Mouse (Mus musculus) adrenal gland, adult 8-10 months (tissue): ENCODE results near the gene Il1r1. TPM values are rescaled to one million over a fixed set of nuclear protein-coding genes. Genes with fewer than 3 reads are reported as not detected.
"Not testable (repeated sequence)": the region's sequence is repeated elsewhere in the genome, so short reads cannot be mapped to it uniquely, and the experiment has no call there.

Experiments
- DNase-seq: peaks from one replicate; pipeline ENCODE4 v3.0.0; 2022
- total RNA-seq, 4 experiments: library from RNA; stranded (reverse); gene quantifications; 2 replicates each; pipeline ENCODE4 v1.2.4; 2022

Gene Il1r1
- total RNA-seq, 4 experiments from 2014 or later: 4.2 to 5.5 (median 4.9) TPM

GRCm38 (mm10) chr1:40272204-40272603, 47.3 kb downstream of the Il1r1 start:
- no peak for DNase-seq

GRCm38 (mm10) chr1:40273491-40273890, 48.6 kb downstream of the Il1r1 start:
- no peak for DNase-seq

DNA sequence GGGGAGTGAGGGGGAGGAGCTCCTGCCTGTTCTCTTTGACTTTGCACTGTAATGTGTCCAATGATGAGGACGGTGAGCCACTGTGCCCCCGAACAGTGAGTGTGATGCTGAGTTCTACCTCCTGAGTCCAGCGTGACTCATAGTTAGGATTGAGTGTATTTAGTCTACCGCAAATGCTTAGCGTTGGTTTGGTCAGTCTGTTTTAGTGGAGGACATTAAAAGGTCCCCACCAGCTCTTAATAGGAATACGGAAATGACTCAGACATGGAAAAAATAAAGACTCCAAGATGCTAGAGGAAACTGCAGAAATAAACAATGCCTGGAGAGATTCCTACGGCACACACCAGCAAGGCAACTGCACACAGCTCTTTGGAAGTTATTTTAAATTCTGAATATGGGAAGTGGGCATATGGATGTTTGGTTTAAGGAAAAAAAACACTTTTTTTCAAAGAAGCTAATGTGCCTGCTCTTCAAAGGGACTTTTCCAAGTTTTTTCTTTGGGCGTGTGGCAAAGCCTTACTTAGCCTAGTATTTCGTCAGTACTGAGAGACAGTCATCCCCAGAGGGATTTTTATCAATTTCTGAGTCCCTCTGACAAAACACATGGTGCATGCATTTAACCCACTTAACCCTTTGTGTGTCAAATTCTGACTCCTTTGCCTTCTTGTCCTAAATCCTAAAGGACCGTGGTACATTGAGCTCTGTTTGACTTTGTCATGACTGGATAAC, 50.6 kb downstream of the Il1r1 start:
- no peak for DNase-seq

GRCm38 (mm10) chr1:40277944-40278343, 53.1 kb downstream of the Il1r1 start:
- DNase-seq: no peak

DNA sequence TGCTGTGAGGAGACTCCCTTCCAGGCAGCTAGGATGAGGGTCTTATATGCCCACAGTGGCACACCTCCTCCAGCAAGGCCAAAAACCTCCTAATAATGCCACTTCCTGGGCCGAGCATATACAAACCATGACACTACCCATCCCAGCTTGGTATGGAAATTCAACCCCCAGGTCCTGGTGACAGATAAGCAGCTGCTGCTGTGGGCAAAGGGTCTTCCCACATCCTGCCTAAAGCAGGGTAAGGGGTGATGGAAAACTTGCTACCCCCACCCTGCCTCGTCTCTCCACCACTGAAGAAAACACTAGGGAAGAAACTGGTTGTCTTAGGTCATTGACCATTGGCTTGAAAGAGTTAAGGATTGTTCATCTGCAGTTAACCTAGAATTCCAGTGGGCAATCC, 53.8 kb downstream of the Il1r1 start:
- no peak for DNase-seq

- no peak for DNase-seq
These were observed 54.4 kb downstream of the Il1r1 start for GRCm38 (mm10) chr1:40279182-40279743.

GRCm38 (mm10) chr1:40281950-40282349, 57.1 kb downstream of the Il1r1 start:
- DNase-seq: no peak

DNA sequence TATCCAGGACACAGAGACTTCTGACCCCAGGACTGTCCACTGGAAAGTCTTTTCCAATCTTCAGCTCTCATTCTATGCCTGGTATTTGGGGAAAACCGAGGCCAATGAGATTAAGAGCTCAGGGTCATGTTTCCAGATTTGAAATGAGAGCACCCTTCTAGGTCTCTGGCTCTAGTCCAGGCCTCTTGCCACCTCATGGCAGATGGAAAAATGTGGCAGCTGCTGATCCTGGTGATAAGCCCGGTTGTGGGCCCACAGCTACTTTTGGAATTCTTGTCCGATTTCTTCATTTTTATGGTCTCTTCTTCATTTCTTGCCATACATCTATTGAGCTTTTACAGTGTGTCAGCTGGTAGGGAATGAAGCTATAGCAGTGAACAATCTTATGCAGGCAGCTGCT, 57.5 kb downstream of the Il1r1 start:
- DNase-seq: peak; percentile 13

DNA sequence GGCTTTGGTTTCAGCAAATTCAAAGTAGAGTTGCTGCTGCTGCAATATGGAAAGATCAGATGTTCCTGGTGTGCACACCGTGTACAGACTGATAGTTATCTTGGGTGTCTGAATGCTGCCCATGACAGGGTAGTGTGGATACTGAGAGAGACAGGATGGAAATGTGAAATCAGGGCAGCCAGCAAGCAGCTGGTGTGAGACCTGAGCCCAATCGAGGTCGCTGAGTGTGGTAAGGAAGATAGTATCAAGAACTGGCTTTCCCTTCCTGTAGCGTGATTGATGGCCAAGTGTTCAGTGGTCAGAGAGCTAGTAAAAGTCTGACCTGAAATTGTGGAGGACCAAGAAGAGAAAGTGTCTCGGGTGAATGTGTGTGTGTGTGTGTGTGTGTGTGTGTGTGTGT, 59.1 kb downstream of the Il1r1 start:
- DNase-seq: no peak

DNA sequence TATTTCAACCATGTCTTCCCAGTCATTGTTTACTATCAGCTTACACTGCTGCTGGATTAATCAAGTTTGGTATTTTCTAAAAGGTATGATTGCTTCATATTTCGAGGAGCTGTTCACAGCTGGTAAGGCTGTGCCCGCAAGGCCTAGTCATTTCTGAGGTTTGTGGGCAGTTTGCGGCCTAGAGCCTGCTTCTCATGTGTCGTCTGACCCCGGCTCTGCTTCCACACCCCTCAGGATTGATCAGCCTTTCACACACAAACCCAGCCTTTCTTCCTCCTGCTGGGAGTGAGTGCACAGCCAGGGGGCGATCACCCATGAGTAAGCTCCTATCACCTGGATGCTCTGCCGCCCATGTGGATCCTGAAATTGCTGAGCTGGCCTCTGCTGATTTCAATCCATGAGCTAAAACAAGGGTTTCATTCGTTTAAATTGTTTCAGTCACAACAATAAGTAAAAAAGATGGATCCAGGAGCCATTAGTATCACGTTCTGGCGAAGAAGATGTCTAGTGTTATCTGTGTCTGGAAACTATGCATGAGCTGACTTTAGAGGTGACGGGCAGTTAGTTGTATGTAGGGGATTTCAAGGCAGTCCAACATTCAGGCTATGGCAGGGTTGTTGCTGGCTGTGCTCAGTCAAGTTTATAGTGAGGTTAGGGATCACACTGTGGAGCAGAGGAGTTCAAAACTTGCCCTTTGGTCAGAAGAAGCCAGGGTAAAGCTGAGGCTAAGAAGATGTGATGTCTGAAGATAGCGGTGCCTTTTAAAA, 65.8 kb downstream of the Il1r1 start:
- DNase-seq: no peak

DNA sequence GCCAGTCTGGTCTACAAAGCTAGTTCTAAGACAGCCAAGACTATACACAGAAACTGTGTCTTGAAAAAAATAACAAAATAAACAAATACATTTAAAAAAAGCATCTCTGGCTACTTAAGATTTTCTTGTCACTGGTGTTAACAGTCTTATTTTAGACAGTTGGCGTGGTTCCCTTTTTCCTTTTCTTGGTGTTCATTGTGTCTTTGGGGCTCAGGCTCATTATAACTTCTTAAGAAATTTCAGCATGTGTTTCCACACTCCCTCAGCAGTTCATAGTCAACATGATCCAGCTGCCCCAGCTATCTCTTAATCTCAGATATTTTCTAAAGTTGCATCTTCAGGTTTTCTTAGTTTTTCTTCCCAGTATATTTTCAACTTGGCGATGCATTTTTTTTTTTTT, 67.4 kb downstream of the Il1r1 start:
- DNase-seq: no peak

DNA sequence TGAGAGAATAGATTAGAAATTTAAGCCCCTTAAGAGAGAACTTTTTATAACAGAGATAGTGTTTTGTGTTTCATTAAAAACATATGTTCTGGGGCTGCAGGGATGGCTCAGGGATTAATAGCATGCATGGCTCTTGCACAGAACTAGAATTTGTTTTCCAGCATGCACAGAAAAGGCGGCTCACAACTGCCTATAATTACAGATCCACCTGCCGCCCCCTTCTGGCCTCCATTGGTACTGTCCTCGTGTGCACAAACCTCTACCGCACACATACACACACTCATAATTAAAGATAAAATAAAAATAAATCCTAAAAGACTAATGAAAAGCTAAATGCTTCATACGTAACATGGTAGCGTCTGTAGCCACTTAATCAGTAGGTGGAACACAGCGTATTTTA, 69.0 kb downstream of the Il1r1 start:
- DNase-seq: no peak

DNA sequence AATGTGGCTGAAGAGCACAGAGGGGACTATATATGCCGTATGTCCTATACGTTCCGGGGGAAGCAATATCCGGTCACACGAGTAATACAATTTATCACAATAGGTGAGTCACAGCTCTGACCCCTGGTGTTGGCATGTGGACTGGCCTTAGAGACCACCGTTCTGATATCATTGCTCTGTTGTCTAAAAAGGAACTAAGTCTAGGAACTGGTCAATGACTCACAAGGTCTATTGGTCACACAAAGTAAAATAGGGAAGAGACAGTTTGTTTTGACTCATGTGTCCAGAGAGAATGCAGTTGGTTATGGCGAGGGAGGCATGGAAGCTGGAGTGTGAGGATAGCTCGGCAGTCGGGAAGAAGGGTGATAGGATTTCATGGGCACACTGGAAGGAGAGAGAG, 69.9 kb downstream of the Il1r1 start:
- DNase-seq: no peak

- no peak for DNase-seq
These were observed 73.2 kb downstream of the Il1r1 start for GRCm38 (mm10) chr1:40298053-40298452.

DNA sequence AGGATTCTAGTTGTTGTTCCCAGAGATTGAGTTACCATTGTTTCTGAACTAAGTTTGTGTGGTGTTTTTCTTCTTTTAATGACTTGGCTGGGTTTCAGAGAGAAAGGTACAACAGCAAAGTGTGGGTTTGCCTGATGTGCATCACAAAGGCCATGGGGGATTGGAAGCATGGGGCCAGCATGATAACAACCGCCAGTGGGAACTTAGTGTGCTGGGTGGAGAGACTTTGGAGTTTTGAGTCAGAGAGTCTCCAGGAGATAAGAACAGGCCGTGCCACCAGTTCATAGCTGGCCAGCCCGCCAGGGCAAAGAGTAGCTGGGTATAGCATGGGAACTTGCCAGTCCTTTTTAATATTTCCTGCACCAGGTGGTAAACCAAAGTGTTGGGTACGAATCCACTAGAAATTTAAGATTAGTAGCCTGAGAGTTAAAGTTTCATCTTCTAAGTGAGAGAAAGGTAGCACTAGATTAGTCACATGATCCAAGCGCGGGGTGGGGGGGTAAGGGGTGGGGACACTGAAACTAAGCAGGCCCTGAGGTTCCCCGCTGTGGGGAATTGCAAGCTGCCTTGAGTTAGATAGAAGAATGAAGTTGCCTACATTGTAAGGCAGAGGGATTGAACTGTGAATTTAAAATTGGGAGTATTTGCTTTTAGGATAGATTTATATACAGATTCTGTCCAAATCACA, 78.4 kb downstream of the Il1r1 start:
- no peak for DNase-seq

DNA sequence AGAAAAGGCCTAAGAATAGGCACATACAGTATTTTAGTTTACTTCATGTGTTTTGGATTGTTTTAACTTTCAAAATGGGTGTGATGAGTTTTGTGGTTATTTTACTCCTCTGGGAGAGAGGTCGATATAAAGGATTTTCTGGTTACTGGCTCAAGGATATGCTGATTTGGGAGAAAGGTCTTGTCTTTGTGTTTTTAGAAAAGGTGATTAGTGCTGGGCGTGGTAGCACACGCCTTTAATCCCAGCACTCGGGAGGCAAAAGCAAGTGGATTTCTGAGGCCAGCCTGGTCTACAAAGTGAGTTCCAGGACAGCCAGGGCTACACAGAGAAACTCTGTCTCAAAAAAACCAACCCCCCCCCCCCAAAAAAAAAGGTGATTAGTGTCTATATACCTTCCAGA, 79.4 kb downstream of the Il1r1 start:
- not testable (repeated sequence) for DNase-seq

DNA sequence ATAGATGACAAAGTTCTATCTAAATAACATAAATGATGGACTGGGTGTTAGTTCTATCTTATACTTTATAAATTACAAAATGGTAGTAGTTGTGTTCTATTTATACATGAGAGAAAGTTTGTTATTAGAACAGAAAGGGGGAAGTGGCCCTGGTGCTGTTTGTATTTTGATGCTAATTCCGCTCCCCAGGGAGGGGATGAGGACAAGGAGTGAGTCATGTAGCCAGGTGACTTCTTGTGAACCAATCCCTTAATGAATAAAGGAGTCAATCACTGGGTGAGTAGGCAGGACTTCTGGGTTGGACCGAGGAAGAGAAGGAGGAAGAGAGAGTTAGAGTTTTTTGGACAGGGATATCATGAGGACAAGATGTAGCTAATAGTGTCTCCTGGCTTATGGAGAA, 81.2 kb downstream of the Il1r1 start:
- DNase-seq: no peak

DNA sequence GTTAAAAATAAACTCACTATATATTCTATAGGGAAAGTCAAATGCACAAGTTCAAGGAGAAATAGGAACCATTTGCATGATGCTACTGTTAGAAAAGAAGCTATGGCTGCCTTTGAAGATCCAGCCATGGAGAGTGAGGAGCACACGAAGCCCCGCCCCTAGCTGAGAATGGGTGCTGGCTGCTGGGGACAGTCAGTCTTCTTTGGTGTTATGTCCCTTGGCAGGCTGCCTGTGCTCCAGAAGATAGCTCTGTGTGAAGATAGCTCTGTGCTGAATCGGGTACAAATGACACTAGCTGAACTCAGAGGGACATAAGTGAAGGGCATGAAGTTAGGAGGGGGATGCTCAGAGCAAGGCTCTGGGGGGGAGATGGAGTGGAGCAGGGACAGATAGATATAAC, 86.2 kb downstream of the Il1r1 start:
- DNase-seq: no peak

GRCm38 (mm10) chr1:40311625-40312024, 86.7 kb downstream of the Il1r1 start:
- DNase-seq: no peak

DNA sequence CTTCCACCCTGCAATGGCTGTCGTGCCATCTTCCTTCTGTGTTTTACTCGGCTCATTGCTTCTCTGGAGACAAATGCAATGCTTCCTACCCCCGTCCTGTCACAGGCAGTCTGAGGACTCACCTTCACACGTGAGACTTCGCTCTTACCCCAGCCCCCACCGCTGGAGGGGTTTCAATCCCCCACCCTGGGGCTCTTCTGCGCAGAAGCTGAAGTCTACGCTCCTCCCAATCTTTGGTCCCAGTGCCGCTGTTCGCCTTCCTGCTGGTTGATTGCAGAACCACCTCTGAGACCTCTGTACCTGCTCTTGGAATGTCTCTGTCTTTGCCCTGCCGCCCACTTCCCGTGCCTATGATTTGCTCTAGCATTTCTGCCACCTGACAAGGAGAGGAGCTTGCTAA, 89.1 kb downstream of the Il1r1 start:
- DNase-seq: no peak

GRCm38 (mm10) chr1:40317657-40318056, 92.8 kb downstream of the Il1r1 start:
- no peak for DNase-seq

DNA sequence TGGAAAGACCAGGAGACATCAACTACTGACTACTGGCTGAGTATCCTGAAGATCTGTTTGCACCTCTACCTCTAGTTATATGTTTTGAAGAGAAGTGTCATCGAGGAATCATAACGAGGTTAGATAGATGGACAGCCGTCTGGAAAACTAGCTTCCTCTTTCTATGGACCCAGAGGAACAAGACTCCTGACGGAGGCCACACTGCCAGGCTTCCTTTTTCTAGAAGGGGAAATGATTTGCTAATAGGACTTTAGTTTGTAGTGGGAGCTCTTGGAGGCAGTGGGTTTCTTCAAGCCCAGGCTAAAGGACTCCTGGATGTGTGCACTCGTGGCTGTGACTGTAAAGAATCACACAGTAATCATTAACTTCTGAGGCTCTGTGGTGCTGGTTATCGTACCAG, 96.9 kb downstream of the Il1r1 start:
- no peak for DNase-seq

- no peak for DNase-seq
These were observed 97.7 kb downstream of the Il1r1 start for GRCm38 (mm10) chr1:40322543-40322942.
